Mouse (Mus musculus) liver, embryonic 14.5 days (tissue): ENCODE measurements at regions not wholly inside any gene's neighbourhood (a gene's known extent, or its start where the extent isn't known, plus 50 kb on each side); places are given as distances from the start of the nearest gene placed in this dataset.

ENCODE experiments used
- CTCF ChIP-seq: IDR thresholded peaks from 2 replicates; pipeline ENCODE4 v1.5.1; 2016; ENCODE audit warnings: antibody characterized with exemption, low read depth, control low read depth
- EP300 ChIP-seq: IDR thresholded peaks from 2 replicates; pipeline ENCODE4 v1.6.1; 2016; ENCODE audit warnings: antibody characterized with exemption, low read depth

DNA sequence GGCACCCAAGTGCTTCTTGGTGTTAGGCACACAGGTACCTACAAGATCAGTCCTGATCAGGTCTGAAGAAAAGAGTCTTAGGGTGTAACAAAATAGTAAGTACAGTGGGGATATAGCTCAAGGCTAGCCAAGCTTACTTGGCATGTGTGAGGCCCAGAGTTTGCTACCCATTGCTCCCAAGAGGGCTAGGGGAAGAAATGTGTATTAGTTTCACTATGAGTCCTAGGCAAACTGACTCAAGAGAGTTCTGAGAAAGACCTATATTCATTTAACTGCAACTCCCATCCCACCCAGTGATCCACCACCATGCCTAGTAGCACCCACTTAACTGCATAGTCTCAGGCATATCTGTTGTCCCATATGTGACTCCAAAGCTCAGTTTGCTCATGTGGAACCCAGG lies 84.5 kb upstream of the Cdkn2b start:
- TF ChIP-seq CTCF (no peak), EP300 (no peak)
